Mouse (Mus musculus): ENCODE measurements around the gene Prkcb. TPM values are rescaled to one million over a fixed set of nuclear protein-coding genes. Genes with fewer than 3 reads are reported as not detected.

Gene Prkcb
- total RNA-seq, 1 experiment from 2014 or later: 197 TPM

DNA sequence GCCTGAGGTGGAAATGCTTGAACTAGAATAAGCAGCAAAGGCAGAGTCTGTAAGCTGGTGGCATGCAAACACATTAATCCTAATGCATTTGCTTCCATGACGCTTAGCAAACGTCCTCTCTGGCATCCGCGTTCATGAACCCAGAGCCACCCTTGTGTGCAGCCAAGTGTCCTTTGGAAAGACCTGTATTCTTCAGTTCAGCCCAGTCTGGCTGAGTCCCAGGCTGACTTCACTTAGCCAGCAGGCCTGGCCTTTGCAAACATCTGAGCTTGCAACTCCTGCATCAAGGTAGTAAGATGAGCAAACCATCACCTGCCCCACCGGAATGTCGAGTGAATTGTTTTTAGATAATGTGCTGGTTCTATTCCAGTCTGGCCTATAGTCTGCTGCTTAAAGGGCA lies 126.1 kb downstream of the Prkcb start:
- no peak for ATAC-seq (replicated peaks; ENCODE audit: insufficient number of reproducible peaks, low FRiP score, low TSS enrichment, poor library complexity, severe bottlenecking)

DNA sequence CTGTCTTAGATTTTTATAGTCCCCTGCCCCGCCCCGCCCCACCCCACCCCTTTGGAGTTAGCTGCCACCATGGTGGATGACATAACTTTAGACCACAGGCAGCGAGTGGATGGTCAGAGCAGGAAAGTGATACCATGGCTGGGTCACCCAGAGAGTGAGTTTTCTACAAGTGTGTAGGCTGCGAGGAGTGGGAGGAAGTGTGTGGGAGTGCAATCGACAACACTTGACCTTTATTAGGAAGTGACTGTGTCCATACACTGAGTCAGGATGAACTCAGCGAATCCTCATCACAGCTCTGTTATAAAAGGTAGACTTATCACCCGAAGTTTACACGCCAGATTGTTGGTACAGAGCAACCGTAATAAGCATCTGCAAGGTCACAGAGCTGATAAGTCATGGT lies 126.8 kb downstream of the Prkcb start:
- peak; percentile 65 for ATAC-seq (replicated peaks; ENCODE audit: insufficient number of reproducible peaks, low FRiP score, low TSS enrichment, poor library complexity, severe bottlenecking)

DNA sequence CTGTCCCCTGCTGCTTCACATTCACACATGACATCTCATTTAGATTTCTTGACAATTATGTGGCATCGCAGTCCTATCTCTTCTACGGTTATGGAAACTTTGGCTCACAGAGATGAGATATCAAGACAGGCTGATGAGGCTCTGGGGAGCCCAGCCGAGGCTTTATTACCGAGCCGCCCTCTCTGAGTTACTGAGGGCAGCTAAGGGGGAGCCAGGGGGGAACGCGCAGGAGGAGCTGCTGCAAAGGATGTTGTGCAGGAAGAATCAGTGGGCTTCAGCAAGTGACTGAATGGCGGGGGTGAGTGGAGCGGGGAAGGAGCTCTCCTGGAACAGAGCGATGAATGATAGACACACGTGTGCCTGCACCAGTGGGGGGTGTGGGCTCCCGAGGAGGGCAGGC lies 127.4 kb downstream of the Prkcb start:
- no peak for ATAC-seq (replicated peaks; ENCODE audit: insufficient number of reproducible peaks, low FRiP score, low TSS enrichment, poor library complexity, severe bottlenecking)

DNA sequence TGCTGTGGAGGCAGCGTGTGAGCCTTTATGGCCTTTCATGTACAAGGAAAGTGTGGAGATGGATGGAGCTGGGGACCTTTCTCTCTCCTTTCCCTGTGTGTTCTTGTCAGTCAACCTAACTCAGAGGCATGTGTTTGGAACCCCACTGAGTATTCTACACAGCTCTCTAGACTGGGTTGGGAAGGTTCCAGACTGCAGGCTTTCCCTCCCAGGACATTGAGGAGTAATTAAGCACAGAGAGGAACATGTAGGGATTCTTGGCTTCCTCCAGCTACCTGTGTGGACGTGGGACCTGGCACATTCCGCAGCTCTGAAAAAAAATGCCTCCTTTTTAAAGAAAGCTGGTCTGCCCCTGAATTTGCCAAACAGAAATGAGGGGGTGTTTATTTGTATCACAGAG lies 130.0 kb downstream of the Prkcb start:
- no peak for ATAC-seq (replicated peaks; ENCODE audit: insufficient number of reproducible peaks, low FRiP score, low TSS enrichment, poor library complexity, severe bottlenecking)

DNA sequence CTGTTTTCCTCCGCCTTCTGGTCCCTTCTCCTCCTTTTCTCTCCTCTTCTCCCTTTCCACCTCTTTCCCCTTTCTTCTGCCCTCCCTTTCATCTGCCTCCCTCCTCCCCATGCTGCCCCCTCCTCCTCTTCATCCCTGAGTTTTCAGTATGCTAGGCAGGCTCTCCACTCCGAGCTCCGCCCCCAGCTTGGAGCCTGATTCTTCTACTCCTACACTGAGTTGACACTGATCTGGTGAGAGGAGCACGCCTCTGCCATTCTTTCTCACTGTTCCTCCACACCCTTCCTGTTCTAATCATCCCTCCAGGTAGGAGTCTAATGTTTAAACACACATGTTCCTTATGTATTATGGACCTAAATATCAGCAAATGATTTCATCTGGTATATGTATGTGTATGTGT lies 135.3 kb downstream of the Prkcb start:
- ATAC-seq (replicated peaks; ENCODE audit: insufficient number of reproducible peaks, low FRiP score, low TSS enrichment, poor library complexity, severe bottlenecking): no peak

DNA sequence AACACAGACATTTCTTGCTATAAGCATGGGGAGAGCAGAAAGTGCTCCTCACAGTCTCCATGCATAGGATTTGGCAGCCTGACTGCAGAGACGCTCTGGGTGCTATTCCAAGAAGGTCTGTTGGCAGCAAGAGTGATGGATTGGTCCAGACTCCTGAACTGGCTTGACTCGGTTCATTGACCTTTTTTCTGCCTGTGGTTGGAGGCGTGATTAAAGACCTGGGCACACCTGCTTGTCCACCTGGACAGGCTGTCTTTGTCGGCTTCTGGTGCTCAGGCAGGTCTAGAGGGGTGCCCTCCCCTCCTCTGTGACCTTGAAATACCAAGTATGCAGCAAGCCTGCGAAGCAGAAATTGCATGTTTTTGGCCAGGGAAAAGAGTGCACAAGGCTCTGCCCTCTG lies 140.6 kb downstream of the Prkcb start:
- ATAC-seq (replicated peaks; ENCODE audit: insufficient number of reproducible peaks, low FRiP score, low TSS enrichment, poor library complexity, severe bottlenecking): no peak

DNA sequence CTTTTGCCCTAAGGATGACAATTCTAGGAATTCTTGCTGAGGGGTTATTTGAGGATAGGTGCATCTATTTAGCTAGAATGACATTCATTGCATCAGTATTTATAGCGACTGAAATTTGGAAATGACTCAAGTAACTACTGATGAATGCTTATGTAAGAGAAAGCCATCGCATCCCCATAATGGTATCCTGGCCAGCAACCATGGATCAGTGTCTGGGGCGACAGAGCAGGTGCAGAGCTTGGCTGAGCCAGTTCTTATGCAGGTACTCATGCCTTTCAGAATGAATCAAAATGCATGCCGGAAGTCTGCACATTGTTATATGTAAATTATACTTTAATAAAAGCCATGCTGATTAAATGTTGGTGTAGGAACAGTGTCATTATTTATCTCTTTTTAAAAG lies 143.8 kb downstream of the Prkcb start:
- ATAC-seq (replicated peaks; ENCODE audit: insufficient number of reproducible peaks, low FRiP score, low TSS enrichment, poor library complexity, severe bottlenecking): no peak

DNA sequence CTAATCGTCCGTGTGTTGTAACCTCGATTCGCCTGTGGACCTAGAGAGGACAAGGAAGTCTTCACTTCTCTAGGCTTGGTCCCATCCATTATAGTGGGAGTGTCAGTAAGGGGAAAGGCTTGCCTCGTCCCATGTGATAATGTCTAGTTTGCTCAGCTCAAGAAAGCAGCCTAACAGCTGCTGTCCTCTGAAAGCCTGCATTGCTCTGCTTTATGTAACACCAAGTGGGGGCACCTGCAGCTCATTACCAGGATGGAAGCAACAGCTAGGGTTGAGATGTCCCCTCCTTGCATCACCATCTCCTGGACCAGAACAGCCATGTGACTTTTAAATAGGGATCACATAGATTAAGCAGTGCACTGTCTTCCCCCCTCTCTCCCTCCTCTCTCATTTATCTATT lies 144.8 kb downstream of the Prkcb start:
- no peak for ATAC-seq (replicated peaks; ENCODE audit: insufficient number of reproducible peaks, low FRiP score, low TSS enrichment, poor library complexity, severe bottlenecking)

DNA sequence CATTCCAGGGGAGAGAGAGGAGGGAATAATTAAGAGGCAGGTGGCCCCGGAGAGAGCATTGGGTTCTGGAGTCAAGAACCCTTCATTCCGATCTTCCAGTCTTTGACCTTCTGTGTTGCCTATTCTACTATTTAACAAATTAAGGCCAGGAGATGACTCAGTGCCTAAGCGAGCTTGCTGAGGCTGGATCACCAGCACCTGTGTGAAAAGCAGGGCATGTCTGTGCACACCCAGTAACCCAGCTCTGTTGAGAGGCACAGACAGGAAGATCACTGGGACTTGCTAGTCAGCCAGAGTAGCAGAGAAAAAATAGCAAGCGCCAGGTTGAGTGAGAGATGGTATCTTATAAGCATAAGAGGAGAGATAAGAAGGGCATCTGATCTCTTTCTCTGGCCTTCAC lies 146.4 kb downstream of the Prkcb start:
- no peak for ATAC-seq (replicated peaks; ENCODE audit: insufficient number of reproducible peaks, low FRiP score, low TSS enrichment, poor library complexity, severe bottlenecking)

DNA sequence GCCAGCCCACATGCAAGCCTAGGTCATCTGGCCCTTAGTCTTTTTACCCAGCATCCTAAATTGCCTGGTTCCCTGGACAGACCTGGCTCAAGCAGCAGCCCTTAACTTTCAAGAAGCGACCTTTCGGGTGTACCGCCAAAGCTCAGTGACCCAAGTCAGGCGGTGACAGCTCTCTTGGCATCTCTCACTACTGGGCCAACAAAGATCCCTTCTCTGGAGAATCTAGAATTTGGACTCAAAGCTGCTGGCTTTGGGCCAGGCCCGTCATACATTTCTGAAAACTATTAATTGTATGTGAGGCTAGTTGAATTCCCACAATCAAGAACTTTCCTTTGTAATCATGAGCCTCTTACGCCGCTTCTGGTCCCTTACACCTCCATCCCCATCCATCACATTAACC lies 147.0 kb downstream of the Prkcb start:
- no peak for ATAC-seq (replicated peaks; ENCODE audit: insufficient number of reproducible peaks, low FRiP score, low TSS enrichment, poor library complexity, severe bottlenecking)

DNA sequence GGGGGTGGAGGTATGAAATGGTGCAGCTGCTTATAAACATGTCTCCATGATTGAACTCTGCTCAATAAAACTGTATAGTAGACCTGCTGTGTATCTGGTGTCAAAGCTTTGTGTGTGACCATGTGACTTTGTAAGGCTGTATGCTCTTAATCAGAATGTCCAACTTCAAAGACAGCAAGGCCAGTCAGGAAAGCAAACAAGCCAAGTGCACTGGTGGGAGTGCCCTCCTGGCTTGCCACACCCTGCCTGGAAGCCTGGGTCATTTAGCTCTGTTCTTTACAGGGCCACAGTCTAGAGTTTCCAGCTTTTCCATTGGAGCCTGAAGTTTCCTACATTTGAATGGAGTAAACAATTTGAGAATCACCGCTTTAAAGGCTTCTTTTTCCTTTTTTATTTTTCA lies 148.8 kb downstream of the Prkcb start:
- no peak for ATAC-seq (replicated peaks; ENCODE audit: insufficient number of reproducible peaks, low FRiP score, low TSS enrichment, poor library complexity, severe bottlenecking)

DNA sequence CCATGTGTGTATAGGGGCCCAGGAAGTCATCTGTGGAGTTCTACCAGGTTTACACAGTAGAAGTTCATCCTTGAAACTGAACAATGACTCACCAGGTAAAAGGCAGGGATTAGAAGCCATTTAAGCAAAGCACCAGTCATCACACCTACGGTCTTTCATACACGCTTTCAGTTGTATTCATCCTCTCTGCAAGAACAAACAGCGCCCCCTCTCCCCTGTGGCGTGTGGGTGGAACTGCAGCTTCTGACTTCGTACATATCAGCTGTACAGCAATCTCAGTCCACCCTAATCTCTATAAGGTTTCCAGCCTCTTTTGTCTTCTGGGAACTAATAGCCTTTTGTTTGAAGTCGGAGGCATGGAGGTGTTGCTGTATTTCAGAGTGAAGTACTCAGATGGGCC lies 156.5 kb downstream of the Prkcb start:
- peak; percentile 50; the same call in 1 of the 2 replicates for ATAC-seq (replicated peaks; ENCODE audit: insufficient number of reproducible peaks, low FRiP score, low TSS enrichment, poor library complexity, severe bottlenecking)

DNA sequence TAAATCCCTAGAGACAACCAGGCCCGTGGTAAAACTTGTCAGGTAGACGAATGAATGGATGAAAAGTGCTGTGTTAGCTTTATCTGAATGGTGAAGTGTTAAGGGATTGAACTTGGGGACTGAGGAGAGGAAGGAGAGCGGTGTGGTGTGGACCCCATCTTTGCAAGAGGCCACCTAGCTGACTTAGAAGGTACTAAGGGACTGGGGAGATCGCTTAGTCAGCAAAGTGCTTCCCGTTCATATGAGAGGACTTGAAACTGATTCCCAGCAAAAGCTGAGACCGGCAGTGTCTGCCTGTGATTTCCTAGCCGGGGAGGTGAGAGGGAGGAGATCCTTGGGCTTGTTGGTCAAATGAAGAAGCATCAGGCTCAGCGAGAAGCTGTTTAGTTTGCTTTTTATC lies 164.1 kb downstream of the Prkcb start:
- no peak for ATAC-seq (replicated peaks; ENCODE audit: insufficient number of reproducible peaks, low FRiP score, low TSS enrichment, poor library complexity, severe bottlenecking)

DNA sequence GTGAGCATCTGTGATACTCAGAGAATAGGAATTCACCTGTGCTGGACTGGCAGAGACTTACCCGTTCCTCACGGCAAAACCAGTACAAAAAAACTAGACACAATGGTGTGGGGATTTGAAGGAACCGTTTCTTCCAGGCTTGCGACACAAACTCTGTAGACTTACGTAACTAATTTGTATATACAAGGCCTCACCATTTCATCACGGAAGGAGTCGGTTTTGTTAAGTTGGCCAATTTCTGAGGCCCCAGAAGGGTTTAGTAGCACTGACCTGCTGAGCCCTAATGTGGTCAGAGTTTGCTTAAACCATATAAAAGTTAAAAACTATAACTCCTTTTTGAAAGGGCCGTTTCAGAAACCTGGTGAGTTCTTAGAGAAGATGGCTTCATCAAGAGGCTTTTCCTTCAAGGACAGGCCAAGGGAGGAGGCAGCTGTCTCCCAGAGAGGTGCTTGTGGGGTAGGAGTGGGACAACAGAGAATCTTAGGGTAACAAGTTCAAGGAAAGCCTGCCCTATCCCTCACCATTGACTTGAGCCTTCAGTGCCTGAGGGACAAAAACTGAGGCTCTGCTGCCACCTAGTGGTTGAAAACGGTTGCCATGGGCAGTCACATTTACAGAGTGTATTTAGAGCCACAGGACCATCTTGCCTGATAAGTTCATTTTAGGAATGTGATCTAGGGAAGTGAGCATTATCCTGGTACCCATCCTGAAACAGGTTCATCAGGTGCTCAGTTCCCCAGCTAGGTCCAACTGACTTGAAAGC lies 170.8 kb downstream of the Prkcb start:
- peak; percentile 64 for ATAC-seq (replicated peaks; ENCODE audit: insufficient number of reproducible peaks, low FRiP score, low TSS enrichment, poor library complexity, severe bottlenecking)

DNA sequence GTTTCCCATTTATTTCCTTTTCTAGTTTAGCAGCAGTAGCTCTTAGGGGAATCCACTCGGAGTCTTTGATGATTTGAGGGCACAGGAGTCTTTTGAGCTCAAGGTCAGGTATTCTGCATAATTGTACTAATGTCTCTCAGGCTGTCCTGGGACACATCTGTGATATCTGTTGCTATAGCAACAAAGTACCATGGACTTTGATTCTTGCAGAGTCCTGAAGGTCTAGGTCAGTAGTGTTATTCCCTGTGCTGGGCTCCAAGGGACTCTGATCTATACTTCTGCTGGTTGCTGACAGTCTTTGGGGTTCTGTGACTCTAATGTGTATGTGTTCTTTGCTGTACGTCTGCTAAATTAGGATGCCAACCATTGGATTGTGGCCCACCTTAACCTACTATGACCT lies 171.5 kb downstream of the Prkcb start:
- ATAC-seq (replicated peaks; ENCODE audit: insufficient number of reproducible peaks, low FRiP score, low TSS enrichment, poor library complexity, severe bottlenecking): no peak

DNA sequence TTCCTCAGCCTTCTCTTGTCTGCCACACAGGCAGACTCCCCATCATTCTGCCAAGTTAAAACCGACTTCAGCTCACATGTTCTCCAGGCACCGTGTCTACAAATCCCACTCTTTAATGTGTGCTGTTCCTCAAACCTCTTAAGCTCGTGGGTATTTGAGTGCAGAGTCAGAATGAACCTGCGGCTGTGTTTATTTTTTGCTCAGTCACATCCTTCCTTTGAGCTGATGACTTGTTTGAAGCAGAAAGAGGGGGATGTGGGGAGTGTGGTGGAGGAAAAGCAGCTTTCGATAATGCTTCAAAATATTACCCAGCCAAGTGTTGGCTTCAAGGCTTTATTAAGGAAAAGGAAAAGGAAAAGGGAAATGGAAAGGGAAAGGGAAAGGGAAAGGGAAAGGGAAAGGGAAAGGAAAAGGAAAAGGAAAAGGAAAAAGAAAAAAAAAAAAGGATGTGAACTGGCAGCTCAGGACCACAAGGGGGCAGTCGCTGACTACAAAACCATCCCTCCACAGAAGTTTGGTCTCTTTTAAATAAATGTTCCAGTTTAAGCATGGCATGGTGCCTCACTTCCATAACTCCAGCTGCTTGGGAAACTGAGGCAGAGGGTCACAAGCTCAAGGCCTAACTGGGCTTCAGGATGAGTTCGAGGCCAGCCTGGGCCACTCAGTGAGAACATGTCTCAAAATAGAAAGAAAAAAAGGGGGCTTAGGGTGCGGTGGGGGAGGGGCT lies 177.4 kb downstream of the Prkcb start:
- 0 out of 2 replicates have a peak, but pooled peaks have one; percentile 33 for ATAC-seq (replicated peaks; ENCODE audit: insufficient number of reproducible peaks, low FRiP score, low TSS enrichment, poor library complexity, severe bottlenecking)

DNA sequence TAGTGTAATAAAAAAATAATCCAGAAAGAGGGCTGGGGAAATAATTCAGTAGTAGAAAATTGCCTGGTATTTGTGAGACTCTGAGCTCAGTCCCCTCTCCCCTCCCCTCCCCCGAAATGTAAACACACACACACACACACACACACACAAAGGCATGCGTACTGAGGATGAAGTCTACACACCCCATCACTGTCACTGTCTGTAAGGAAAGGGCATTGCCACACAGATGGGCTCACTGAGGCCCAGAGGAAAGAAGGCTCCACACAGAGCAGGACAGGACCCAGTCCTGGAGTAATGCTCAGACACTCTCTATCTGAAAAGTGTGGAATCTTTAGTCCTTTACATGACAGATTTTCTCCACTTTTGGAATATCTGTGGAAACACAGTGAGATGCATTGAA lies 178.2 kb downstream of the Prkcb start:
- ATAC-seq (replicated peaks; ENCODE audit: insufficient number of reproducible peaks, low FRiP score, low TSS enrichment, poor library complexity, severe bottlenecking): no peak

DNA sequence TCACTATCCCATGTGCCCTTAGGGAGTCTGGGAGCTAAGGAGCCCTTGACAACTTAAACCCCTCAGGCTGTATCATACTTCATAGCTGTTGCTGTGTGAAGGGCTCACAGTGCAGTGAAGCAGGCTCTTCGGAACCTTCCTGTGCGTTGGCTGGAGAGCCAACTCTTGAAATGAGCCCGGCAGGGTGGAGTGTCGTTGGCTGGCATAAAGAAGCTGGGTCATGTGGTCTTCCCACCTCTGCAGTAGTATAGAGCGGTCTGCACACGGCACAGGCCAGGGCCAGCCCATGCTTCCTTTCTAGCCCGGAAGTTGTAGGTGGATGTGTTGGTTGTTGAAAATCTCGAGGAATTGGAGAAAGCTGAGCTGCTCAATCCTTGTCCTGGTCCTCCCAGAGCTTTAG lies 179.3 kb downstream of the Prkcb start:
- no peak for ATAC-seq (replicated peaks; ENCODE audit: insufficient number of reproducible peaks, low FRiP score, low TSS enrichment, poor library complexity, severe bottlenecking)

DNA sequence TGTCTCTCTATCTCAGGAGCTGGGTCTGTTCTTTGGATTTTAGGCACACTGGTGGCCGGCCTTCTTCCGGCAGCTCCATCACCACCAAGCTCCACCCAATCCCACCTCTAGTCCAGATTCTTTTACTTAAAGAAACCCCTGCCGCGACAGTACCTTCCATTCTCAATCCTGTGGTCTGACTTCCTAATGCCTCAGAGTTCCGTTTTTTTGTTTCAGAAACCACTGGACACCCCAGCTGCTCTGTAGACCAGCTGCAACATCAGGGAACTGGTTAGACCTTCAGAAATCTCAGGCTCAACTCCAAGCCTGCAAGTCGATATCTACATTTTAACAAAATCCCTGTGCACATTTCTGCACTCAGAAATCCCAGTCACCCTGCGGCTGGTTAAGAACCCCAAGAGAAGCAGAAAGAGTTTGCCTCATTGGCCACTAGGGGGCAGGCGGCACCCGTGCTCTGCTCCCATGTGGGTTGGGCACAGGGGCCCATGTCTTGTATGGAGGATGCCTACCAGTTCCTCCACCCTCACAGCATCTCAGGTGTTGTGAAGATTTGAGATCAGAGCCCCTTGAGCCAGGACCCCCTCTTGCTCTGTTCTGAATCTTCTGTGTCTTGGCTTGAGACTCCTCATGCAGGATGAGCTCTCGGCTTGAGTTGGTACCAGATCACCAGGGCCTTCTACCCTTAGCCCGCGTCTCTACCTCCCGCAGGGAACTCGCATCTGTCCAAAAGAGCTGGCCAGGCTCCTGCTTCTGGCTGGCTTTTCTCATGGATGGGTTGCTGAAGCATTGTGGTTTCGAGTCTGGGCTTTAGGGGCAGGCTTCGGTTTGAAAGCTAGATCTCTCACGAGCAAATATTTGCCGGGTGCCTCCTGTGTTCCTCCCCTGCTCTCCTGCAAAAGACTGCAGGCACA lies 182.1 kb downstream of the Prkcb start:
- ATAC-seq (replicated peaks; ENCODE audit: insufficient number of reproducible peaks, low FRiP score, low TSS enrichment, poor library complexity, severe bottlenecking): peak; percentile 49; the same call in 1 of the 2 replicates

All from monocyte, adult 5-6 weeks (primary cell).